Mouse (Mus musculus) R1 (cell line): ENCODE results near the gene Nova2.

ENCODE experiments used
- DNase-seq: peaks from one replicate; pipeline ENCODE4 v3.0.0-alpha.2; 2018; ENCODE audit warnings: low read depth, low spot score

Nova2 gene

DNA sequence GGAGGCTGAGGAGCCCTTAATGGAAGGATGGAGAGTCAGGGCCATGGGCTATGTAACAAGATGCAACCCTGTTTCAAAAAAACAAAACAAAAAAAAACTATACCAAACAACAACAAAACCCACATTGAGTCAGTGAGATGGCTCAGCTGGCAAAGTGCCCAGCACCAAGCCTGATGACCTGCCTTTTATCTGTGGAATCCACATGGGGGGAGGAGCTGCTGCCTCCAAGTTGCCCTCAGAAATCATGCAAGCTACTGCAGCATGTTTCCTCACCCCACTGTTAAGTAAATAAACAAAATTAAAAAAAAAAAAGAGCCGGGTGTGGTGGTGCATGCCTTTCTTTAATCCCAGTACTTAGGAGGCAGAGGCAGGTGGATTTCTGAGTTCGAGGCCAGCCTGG is 60.8 kb downstream of the Nova2 start:
- no peak for DNase-seq

GRCm38 (mm10) chr7:18987100-18987499 is 61.4 kb downstream of the Nova2 start, which contains the start of gene Nanos2:
Gene Nanos2, plus strand, starts transcription at chr7:18987400.
- DNase-seq: no peak

- no peak for DNase-seq
Measured at GRCm38 (mm10) chr7:18987747-18988146, 62.1 kb downstream of the Nova2 start.

DNA sequence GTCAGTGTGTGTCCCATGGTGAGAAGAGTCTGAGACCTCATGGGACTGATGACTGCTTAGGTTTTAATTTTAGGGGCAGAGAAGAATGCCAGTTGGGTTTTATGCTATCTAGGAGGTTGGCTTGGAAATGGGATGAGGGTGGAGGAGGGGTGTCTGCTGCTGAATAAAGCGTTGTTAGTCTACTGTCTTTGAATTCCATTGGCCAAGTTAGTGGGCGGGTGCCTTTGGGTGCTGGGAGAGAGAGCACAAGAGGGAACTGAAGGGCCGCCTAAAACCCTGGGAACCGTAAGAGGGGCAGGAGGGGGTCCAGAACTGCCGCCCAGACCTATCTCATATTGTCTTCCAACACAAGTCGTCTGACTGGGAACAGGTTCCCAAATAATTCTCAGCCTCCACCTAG is 63.1 kb downstream of the Nova2 start:
- no peak for DNase-seq

DNA sequence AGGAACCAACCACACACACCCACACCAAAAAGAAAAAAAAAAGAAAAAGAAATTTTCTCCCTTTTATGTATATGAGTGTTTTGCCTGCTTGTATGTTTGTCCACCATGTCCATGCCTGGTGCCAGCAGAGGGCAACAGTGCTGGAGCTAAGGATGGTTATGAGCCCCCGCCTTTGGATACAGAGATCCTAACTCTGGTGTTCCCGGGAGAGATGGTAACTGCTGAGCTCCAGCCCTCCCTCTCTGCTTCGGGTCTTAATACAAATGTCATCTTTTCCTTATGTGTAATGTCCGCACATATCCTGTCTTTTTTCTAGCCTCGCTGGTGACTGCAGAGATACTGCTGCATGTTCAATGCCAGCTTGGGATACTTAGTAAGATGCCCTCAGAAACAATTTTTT is 64.3 kb downstream of the Nova2 start:
- no peak for DNase-seq

DNA sequence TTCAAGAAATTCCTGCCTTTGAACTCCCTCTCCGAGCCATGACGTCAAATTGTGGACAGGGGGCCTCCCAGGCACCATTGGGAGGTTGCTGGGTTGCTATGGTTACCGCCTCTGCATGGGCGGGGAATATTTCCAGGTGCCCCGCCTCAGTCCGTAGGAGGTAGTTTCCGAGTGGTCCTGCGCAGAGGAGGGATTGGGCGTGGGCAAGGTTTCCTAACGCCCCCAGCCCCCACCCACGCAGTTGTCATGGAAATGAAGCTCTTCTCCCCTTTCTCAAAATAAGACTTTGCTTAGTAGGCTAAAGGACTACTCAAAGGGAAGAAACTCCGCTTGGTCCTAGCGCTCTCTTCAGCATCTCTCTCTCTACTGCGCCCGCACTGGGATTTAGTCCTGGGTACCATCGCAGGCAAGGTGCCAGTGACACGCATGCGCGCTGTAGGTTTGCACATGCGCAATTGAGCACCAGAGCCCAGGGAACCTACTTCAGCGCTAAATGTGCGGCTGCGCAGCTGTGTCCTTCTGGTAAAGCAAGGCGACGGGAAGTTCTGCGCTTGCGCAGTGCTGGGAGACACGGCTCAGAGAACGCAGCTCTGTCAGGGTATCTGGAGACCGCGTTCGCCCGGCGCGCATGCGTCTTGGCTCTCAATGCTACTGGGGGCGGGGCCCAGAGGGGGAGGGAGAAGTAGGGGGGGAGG is 65.1 kb downstream of the Nova2 start, which contains the start of gene Mypop:
TSS of gene Mypop (plus strand) at position 645 of the 695 bp plus-strand sequence.
- DNase-seq: peak; percentile 100

DNA sequence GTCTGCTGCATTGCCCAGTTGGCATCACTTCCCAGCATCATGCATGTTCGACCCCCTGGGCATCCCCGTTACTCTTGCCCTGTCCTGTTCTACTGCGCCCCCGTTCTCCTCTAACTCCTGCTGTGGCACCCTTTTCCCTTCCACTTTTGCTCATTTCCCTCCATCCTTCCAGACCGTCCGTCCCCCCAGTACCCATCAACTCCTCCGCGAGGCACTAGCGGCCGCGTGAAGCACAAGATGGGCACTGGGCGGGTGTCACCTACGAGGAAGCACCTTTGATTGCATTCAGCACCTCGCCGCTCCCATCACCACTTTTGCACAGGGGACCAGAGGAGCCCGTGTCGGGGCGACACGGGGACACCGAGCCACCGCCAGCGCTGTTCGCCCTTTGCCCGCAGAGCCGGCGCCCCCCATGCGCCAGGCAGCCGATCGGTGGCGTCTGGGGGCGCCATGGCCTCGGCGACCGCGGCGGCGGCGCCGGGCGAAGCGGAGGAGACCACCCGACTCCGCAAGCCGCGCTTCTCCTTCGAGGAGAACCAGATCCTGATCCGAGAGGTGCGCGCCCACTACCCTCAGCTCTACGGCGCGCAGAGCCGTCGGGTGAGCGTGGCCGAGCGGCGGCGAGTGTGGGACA is 66.1 kb downstream of the Nova2 start:
- DNase-seq: peak; percentile 28

DNA sequence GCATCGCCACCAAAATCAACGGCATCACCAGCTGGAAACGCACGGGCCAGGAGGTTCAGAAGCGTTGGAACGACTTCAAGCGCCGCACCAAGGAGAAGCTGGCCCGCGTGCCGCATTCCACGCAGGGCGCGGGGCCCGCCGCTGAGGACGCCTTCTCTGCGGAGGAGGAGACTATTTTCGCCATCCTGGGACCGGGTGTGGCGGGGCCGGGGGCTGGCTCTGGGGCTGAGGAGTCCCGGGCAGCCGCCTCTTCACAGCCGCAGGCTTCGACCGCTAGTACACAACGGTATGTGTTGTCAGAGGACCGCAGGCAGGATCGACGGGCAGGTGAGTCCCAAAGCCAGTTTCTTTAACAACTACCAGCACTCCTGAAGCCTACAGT is 66.6 kb downstream of the Nova2 start:
- DNase-seq: peak; percentile 39

DNA sequence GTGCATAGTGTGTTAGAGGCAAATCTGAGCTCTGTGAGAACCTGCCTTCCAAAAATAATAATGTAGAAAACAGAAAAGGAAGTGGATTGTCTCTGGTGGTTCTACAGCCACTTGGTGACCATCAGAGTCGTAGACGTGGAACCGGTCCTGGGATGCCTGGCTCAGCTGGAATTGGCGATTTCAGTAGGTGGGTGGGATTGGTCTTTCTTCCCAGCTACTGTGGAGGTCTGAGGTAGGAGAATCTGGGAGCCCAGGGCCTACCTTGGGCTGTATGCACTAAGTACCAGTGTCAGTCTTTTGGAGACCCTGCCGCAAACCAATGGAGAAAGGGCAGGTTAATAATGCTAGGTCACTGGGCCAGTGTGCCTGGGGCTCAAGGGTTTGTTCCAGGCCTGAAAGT is 67.3 kb downstream of the Nova2 start:
- DNase-seq: no peak

DNA sequence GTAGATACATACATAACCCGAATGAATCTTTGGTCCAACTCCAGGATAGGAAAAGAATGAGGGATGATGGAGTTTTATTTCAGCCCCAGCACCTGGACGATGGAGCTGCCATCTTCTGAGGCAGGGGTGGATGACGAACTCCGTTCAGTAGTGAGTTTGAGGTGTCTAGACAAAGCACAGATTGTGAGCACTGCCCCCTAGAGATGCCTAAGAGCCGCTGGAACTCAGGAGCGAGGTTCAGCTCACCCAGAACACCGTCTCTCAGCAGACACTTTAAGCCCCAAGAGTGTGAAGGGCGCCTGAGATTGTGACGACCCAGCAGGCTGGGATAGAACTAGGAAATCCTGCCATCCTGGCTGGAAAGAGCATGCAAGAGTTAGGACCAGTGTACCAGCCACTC is 73.1 kb downstream of the Nova2 start:
- peak; percentile 40 for DNase-seq

DNA sequence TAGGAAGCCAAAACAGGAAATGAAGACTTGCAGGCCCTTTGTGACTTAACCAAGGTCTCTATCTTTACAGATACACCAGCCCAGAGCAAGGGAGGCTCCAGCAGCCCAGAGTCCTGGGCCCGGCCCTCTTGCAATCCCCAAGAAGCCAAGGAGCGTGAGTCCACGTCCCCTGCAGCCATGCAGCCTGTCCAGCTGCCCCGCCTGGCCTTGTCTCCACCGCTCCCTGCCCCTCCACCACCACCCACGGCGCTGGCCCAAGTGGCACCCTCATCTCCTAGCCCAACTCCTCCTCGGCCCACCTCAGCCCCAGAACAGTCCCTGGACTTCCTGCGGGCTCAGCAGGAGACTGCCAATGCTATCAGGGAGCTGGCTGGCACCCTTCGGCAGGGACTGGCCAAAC is 74.7 kb downstream of the Nova2 start:
- DNase-seq: no peak

GRCm38 (mm10) chr7:19001066-19001806 is 75.5 kb downstream of the Nova2 start:
- peak; percentile 89 for DNase-seq

GRCm38 (mm10) chr7:19001807-19002085 is 76.1 kb downstream of the Nova2 start:
- DNase-seq: no peak

- DNase-seq: no peak
Measured at GRCm38 (mm10) chr7:19002115-19002514, 76.4 kb downstream of the Nova2 start.

GRCm38 (mm10) chr7:19002848-19003498 is 77.3 kb downstream of the Nova2 start:
- DNase-seq: peak; percentile 98

DNA sequence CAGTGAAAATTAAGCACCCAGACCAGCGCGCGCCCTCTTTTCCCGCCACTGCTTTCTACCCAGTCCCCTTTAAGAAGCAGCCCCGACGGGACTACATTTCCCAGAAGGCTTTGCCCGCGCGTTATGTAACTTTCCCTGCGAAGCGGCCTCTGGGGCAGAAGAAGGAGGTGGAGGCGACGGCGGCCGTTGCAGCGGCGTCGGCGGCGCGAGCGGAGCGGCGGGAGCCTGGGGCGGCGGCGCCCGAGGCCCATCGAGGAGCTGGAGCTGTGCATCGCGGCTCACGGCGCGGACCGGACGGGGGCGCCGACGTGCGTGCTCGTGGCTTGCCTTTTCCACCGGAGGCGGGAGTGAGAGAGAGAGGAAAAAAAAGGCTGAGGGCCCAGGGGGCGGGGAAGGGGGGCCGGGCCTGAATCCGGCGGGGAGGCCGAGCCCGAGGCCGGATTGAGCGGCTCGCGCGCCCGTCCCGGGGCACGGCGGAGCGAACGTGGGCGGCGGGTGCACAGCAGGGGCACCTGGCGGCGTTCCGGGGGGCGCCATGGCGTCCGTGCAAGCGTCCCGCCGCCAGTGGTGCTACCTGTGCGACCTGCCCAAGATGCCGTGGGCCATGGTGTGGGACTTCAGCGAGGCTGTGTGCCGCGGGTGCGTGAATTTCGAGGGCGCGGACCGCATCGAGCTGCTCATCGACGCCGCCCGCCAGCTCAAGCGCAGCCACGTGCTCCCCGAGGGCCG is 78.4 kb downstream of the Nova2 start, which contains the start of gene Irf2bp1:
TSS of gene Irf2bp1 (plus strand) at position 143 of the 729 bp plus-strand sequence.
- peak; percentile 96 for DNase-seq

DNA sequence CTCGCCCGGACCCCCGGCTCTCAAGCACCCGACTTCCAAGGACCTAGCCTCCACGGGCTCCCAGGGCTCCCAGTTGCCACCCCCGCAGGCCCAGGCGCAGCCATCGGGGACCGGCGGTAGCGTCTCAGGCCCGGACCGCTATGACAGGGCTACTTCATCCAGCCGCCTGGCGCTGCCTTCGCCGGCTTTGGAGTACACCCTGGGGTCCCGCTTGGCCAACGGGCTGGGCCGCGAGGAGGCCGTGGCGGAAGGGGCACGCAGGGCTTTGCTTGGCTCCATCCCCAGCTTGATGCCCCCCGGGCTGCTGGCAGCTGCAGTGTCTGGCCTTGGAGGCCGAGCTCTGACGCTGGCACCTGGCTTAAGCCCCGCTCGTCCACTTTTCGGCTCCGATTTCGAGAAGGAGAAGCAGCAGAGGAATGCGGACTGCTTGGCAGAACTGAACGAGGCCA is 79.0 kb downstream of the Nova2 start:
- peak; percentile 54 for DNase-seq

DNA sequence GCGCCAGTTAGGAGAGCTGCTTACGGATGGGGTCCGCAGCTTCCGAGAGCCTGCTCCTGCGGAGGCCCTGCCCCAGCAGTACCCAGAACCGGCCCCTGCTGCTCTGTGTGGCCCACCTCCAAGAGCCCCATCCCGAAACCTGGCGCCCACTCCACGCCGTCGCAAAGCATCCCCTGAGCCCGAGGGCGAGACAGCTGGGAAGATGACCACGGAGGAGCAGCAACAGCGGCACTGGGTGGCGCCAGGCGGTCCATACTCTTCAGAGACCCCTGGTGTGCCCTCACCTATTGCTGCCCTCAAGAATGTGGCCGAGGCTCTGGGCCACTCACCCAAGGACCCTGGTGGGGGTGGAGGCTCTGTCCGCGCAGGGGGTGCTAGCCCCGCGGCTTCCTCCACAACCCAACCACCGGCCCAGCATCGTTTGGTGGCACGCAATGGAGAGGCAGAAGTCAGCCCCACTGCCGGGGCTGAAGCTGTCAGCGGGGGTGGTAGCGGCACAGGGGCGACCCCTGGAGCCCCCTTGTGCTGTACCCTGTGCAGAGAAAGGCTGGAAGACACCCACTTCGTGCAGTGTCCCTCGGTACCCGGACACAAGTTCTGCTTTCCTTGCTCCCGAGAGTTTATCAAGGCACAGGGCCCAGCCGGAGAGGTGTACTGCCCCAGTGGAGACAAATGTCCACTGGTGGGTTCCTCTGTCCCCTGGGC is 79.9 kb downstream of the Nova2 start:
- no peak for DNase-seq

GRCm38 (mm10) chr7:19006476-19006875 is 80.8 kb downstream of the Nova2 start:
- DNase-seq: peak; percentile 90

GRCm38 (mm10) chr7:19007026-19007977 is 81.6 kb downstream of the Nova2 start:
- DNase-seq: no peak
